Mouse (Mus musculus) cerebellum, adult 11-12 months (tissue): Measurements from ENCODE around the gene Gtpbp3.

Source experiments
- DNase-seq: peaks from one replicate; pipeline ENCODE4 v3.0.0; 2022

Gene Gtpbp3

GRCm38 (mm10) chr8:71537028-71537867, 49.3 kb downstream of the Gtpbp3 start, which contains the start of gene Bst2:
Gene Bst2 (minus strand): TSS chr8:71537456.
- no peak for DNase-seq

GRCm38 (mm10) chr8:71542632-71543343, 54.9 kb downstream of the Gtpbp3 start, which contains the start of gene Mvb12a:
Gene Mvb12a (plus strand): TSS chr8:71542922.
- peak; percentile 99 for DNase-seq

DNA sequence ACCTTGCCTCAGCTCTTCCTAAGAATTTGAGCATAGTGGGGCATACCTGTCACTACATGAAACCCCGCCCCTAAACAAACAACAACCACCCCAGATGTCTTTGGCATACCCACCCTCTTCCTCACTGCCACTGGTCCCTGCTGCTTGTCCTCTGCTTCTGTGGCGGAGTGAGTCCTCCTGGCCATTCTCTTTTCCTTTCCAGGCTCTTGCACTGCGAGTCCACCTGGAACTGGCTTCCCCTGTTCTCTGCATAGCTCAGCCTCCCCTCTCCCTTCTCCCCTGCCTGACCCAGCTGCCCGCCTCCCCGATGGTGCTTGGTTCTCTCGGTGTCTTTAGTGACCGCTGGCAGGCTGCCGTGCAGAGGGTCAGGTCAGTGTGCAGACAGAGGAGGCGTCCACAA, 55.9 kb downstream of the Gtpbp3 start:
- peak; percentile 54 for DNase-seq

DNA sequence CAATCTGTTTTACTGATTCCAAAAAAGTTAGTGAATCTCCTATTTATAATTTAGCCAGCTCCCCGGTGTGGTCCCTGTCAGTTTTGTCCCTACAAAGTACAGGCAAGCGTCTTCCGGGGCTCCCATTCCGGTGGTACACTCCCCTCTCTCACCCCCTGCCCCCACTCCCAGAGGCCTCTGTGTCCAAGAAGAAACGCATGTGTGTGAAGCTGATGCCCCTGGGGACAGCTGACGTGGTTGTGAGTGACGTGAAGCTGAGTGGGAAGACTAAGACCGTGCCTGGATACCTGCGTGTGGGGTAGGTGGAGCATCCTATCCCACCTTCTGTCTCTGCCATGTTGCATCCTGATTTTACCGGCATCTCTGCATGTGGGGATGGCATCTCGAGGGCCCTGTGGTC, 57.1 kb downstream of the Gtpbp3 start:
- DNase-seq, result no peak

DNA sequence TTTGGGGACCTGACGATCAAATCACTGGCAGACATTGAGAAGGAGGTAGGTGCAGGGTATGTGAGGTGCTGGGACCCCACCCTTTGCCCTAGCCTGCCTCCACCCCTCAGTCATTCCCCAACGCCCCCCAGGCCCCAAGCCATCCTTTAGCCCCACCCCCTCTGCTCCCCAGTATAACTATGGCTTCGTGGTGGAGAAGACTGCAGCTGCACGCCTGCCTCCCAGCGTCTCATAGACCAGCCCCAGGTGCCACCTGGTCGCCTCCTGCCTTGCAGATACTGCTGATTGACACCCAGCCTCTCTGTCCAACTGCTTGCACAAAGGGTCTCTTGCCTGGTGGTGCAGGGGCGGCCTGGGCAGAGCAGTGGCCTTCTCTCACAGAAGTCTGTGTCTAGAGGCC, 59.7 kb downstream of the Gtpbp3 start:
- DNase-seq, result no peak
